Mouse (Mus musculus): ENCODE measurements around the gene Gm11541.

GRCm38 (mm10) chr11:94704020-94704419 lies 279 bp downstream of the Gm11541 start:
- TF ChIP-seq EP300 (IDR thresholded peaks at IDR 0.05; ENCODE audit: low read depth) (no peak), CTCF (IDR thresholded peaks at IDR 0.05; ENCODE audit: low read depth) (0 out of 2 replicates have a peak, but pooled peaks have one; percentile 16)
